8 mouse cellular contexts compared by ENCODE assay signal in the genomic region with DNA sequence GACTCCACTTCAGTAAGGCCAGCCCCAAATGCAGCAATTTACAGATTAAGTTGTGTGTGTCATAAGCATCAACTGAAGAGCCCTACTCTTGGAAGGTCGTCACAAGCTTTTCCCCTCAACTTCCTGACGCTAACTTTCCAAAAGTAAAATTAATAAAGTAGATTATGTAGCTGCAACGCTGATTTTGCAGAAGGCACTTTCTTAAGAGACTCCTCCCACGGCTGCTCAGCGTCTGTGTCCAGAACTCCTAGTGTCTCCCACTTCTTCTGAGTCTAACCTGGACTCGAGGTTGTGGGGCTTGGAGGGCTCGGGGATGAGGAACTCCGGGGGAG. TPM values are rescaled to one million over a fixed set of nuclear protein-coding genes. Genes with fewer than 3 reads are reported as not detected.
DNase-seq lines count a peak whose midpoint lies in the region; ATAC-seq and TF ChIP-seq lines count a peak whose summit lies in the region.

No protein-coding gene starts in this region.

- H3K9ac ChIP-seq in limb, embryonic 15.5 days, result peak overlapping the region; percentile 90
- peak overlapping the region; percentile 96 for H3K9ac ChIP-seq in stomach, postnatal 0 days (ENCODE audit: low read length)

- ATAC-seq in limb, embryonic 15.5 days (ENCODE audit: insufficient number of reproducible peaks, low FRiP score, low TSS enrichment, low read depth), result no peak
- no peak for ATAC-seq in stomach, postnatal 0 days (ENCODE audit: low FRiP score, low TSS enrichment)

- no peaks in the 10 kb centered on the region for H3K27me3 ChIP-seq in thymus, adult 2 months (ENCODE audit: control insufficient read depth, insufficient read depth, low read length)
- no peaks in the 10 kb centered on the region for H3K27me3 ChIP-seq in limb, embryonic 15.5 days
- H3K27me3 ChIP-seq in stomach, postnatal 0 days (ENCODE audit: control insufficient read depth, insufficient read depth, low read length), result no peaks in the 10 kb centered on the region

- peak overlapping the region; percentile 95 for H3K4me3 ChIP-seq in gastrocnemius, adult 2 months
- peak overlapping the region; percentile 63 for H3K4me3 ChIP-seq in thymus, adult 2 months (ENCODE audit: control insufficient read depth, insufficient read depth, low read length)
- H3K4me3 ChIP-seq in limb, embryonic 15.5 days, result peak overlapping the region; percentile 95
- peak overlapping the region; percentile 88 for H3K4me3 ChIP-seq in stomach, postnatal 0 days (ENCODE audit: low read depth, low read length)

- TF ChIP-seq EP300 in stomach, postnatal 0 days (optimal IDR thresholded peaks at IDR 0.05), result no peak

- intact Hi-C loops in gastrocnemius, adult 2 months (cut with DNase I), result loop anchor here (5.0 kb wide), 1 partner anchor 151 kb away; no protein-coding TSS in a partner anchor
- intact Hi-C loops in gastrocnemius, postnatal 36 days (cut with DNase I), result loop anchor here (5.0 kb wide), 2 partner anchors 74 to 146 kb away; no protein-coding TSS in a partner anchor

- H3K4me1 ChIP-seq in thymus, adult 2 months (replicated peaks; ENCODE audit: control insufficient read depth, insufficient read depth, low read length), result peaks cover 6% of the 10 kb centered on the region
- H3K4me1 ChIP-seq in limb, embryonic 15.5 days, result peaks cover 16% of the 10 kb centered on the region
- H3K4me1 ChIP-seq in stomach, postnatal 0 days (replicated peaks; ENCODE audit: control insufficient read depth, insufficient read depth), result no peaks in the 10 kb centered on the region

- no peak for DNase-seq in gastrocnemius, adult 2 months
- DNase-seq in gastrocnemius, postnatal 36 days, result no peak
- no peak for DNase-seq in thymus, adult 2 months
- no peak for DNase-seq in thymus, postnatal 4 days
- DNase-seq in stomach, postnatal 0 days (ENCODE audit: low spot score), result no peak
- DNase-seq in T-cell, adult 2 months (ENCODE audit: low spot score), result no peak
- DNase-seq in kidney, postnatal 25 days, result no peak

- TF ChIP-seq CTCF in gastrocnemius, adult 2 months (IDR thresholded peaks at IDR 0.05), result no peak
- TF ChIP-seq CTCF in thymus, adult 2 months (IDR thresholded peaks at IDR 0.05; ENCODE audit: borderline replicate concordance, control insufficient read depth, extremely low read depth, insufficient read depth, low read length, poor library complexity), result no peak
- TF ChIP-seq CTCF in stomach, postnatal 0 days (IDR thresholded peaks at IDR 0.05; ENCODE audit: low read depth), result no peak

- H3K4me2 ChIP-seq in limb, embryonic 15.5 days, result peak overlapping the region; percentile 79
- peak overlapping the region; percentile 93 for H3K4me2 ChIP-seq in stomach, postnatal 0 days (replicated peaks; ENCODE audit: low read depth)

- no peak for TF ChIP-seq POLR2A in thymus, adult 2 months (IDR thresholded peaks at IDR 0.05; ENCODE audit: control insufficient read depth, extremely low read depth, insufficient read depth, low read length, poor library complexity)

- 1% methylated on average over 8 of the region's 8 CpGs for WGBS in thymus, adult 2 months
- WGBS in limb, embryonic 15.5 days, result 0% methylated on average over 8 of the region's 8 CpGs
- WGBS in stomach, postnatal 0 days, result under 1% methylated on average over 8 of the region's 8 CpGs

- H3K36me3 ChIP-seq in thymus, adult 2 months (ENCODE audit: control insufficient read depth, insufficient read depth, low read length), result no peaks in the 10 kb centered on the region
- H3K36me3 ChIP-seq in limb, embryonic 15.5 days, result no peaks in the 10 kb centered on the region
- no peaks in the 10 kb centered on the region for H3K36me3 ChIP-seq in stomach, postnatal 0 days (ENCODE audit: control insufficient read depth, insufficient read depth, low read length)

- no peaks in the 10 kb centered on the region for H3K9me3 ChIP-seq in limb, embryonic 15.5 days
- H3K9me3 ChIP-seq in stomach, postnatal 0 days (ENCODE audit: control insufficient read depth, low read length), result no peaks in the 10 kb centered on the region

- peak overlapping the region; percentile 90 for H3K27ac ChIP-seq in gastrocnemius, adult 2 months
- no peak overlapping the region for H3K27ac ChIP-seq in thymus, adult 2 months (ENCODE audit: control insufficient read depth, insufficient read depth, low read length)
- peak overlapping the region; percentile 96 for H3K27ac ChIP-seq in limb, embryonic 15.5 days
- peak overlapping the region; percentile 98 for H3K27ac ChIP-seq in stomach, postnatal 0 days (replicated peaks)

RNA-seq across cellular contexts. Expression of gene Galnt7, which starts 1.5 kb away (rescaled TPM):
- 1 to 10 TPM; 2.5 to 3.0 TPM for total RNA-seq in gastrocnemius, adult 2 months (2021)
- total RNA-seq in gastrocnemius, postnatal 36 days (2021), result 1 to 10 TPM; 2.3 to 3.3 TPM
- polyA plus RNA-seq in thymus, adult 2 months (2012; rRNA removed), result 8.4 and 9.1 TPM in 2 replicates
- polyA plus RNA-seq in limb, embryonic 15.5 days (2015; fragmentation: Nextera tagmentation; extraction: Ambion mirVana), result 12.0 and 13.1 TPM in 2 replicates
- 29.6 and 30.6 TPM in 2 replicates for polyA plus RNA-seq in stomach, postnatal 0 days (2015; fragmentation: Nextera tagmentation; extraction: Ambion mirVana)
